ENCODE assay signal across 11 mouse cellular contexts in genomic region chr5:70995617-70996325, GRCm38 (mm10).
DNase-seq lines count a peak whose midpoint lies in the region.
"Had no signal": no experiment of that assay in that cellular context is flagged by ENCODE, and none has a peak within 500 bp of the region (broad histone marks: within the 10 kb centered on the region; RNA-seq: fewer than 3 reads in every experiment).

No protein-coding gene starts in this region.

- peak; percentile 1 for DNase-seq in adrenal gland, postnatal 25 days
- DNase-seq in adrenal gland, postnatal 14 days: no peak
- DNase-seq in cerebellum, postnatal 36 days: peak; percentile 58 to 61
- DNase-seq in layer of hippocampus, postnatal 14 days (ENCODE audit: low spot score in 2 of 2): peak; percentile 75 to 95
- peak; percentile 60 to 72 for DNase-seq in right cerebral cortex, adult 2 months (ENCODE audit: low spot score in 2 of 2)
- no peak for DNase-seq in gastrocnemius, postnatal 4 days (ENCODE audit: low spot score in 2 of 2)
- no peak for DNase-seq in spleen, adult 12 weeks (ENCODE audit: low spot score)
- DNase-seq in spleen, postnatal 10 days (ENCODE audit: low spot score in 2 of 2): no peak
- DNase-seq: heart, postnatal 10 days; kidney, postnatal 25 days; lung, adult 2 months had no signal

Comparison
In these comparisons a context has a peak if more than half of its experiments do, and no peak if none do; other contexts are left out.
1. DNase-seq: peak in adrenal gland, postnatal 25 days (single experiment), cerebellum, postnatal 36 days (2 of 2), layer of hippocampus, postnatal 14 days (2 of 2) and right cerebral cortex, adult 2 months (2 of 2); none in adrenal gland, postnatal 14 days (single experiment), gastrocnemius, postnatal 4 days (0 of 2), spleen, adult 12 weeks (single experiment) and spleen, postnatal 10 days (0 of 2).